Mouse (Mus musculus) adrenal gland, adult 8-10 months (tissue): ENCODE measurements around the gene Fdx1l. TPM values are rescaled to one million over a fixed set of nuclear protein-coding genes. Genes with fewer than 3 reads are reported as not detected.
"Not testable (repeated sequence)": the region's sequence is repeated elsewhere in the genome, so short reads cannot be mapped to it uniquely, and the experiment has no call there.

Source experiments
- DNase-seq: peaks from one replicate; pipeline ENCODE4 v3.0.0; 2022
- total RNA-seq, 4 experiments: library from RNA; stranded (reverse); gene quantifications; 2 replicates each; pipeline ENCODE4 v1.2.4; 2022

Fdx1l gene
- total RNA-seq, 4 experiments from 2014 or later = 40.3 to 55.0 (median 45.6) TPM

DNA sequence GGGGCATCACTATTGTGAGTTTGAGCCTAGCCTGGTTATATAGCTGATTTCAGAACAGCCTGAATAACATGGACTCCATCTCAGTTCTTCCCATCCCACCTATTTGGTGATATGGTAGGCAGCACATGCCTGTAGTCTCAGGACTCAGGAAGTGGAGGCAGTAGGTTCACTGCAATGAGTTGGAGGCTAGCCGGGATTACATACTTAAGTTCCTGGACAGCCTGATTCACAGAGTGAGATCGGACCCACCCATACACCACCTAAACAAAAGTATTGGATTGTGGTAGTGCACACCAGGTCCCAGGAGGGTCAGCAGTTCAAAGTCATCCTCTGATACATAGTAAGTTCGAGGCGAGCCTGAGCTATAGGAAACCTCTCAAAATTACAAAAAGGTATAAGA is 773 bp downstream of the Fdx1l start:
- DNase-seq = no peak

DNA sequence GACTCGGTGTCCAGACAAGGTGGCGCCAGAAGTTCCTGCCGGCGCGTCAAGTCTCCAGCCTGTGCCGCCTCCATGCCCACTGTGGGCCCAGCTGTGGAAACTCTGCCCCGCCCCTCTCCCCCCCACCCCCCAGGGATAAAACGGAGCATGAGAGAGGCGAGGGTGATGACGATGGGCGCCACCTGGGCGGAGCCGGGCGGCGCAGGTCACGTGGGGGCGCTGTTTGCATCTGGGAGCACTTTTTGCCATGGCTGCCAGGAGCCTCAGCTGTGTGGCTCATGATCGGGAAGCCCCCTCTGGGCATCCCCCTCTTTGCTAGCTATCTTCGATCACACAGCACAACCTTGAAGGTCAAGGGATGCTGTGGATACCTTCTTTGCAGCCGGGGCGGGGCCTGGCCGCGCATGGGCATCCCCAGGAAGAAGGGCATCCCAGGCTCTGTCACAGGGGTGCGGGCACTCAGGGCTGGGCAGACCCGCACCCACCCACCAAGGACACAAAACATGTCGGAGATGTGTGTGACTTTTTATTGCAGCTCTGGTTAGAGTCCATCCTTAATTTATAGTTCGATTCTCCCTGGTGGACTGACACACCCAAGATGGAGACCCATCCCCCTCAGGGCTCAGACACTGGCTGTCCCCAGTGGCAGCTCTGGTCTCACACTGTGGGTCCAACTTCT is 6.3 kb downstream of the Fdx1l start, which contains the start of gene Zglp1:
Zglp1 (minus strand) TSS at position 88 of the 679 bp plus-strand sequence.
- no peak for DNase-seq

DNA sequence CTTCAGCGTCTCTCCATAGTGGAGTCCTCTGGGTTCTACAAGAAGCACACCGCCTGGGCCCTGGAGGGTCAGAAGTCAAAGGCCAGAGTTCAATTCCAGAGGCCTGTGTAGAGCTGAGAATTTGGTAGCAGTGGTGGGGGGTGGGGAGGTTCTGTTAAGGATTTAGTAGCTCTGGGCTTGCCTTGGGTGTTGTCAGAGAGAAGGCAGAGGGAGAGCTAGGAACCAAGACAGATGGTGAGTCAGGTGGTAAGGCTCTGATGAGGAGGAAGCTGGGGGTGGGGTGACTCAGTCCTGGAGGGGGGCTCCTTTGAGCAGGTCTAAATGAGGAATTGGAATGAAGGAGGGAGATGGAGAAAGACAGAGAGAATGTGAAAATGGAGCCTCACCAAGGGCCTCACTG is 10.5 kb downstream of the Fdx1l start:
- DNase-seq = no peak

DNA sequence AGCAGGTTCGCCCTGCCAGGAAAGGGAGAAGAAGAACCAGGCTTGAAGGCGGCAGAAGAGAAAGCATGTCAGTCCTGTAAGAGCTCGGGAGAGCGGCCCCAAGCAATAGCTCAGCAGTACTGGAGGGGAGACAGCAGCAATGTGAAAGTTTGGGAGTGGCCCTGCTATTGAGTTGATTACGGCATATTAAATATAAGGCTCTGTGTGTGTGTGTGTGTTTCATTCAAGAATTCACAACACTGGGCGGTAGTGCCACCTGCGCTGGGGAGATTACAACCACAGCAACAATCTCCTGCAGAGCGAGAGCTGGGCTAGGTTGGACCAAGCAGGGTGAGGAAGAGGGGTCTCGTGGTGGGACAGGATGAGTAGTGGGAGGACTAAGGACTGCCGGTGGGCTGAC is 21.8 kb downstream of the Fdx1l start:
- no peak for DNase-seq

- DNase-seq = no peak
Observed at GRCm38 (mm10) chr9:21045235-21045634, 28.2 kb downstream of the Fdx1l start.

DNA sequence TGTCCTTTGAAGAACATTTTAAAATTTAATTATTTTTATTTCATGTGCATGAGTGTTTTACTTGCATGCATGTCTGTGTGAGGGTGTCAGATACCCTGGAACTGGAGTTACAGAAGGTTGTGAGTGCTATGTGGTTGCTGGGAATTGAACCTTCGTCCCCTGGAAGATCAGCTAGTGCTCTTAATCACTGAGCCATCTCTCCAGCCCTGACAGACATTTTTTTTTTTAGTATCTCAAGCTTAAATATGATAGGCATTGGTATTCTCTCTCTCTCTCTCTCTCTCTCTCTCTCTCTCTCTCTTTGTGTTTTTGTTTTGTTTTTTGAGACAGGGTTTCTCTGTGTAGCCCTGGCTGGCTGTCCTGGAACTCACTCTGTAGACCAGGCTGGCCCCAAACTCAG is 28.6 kb downstream of the Fdx1l start:
- not testable (repeated sequence) for DNase-seq

GRCm38 (mm10) chr9:21043563-21043962 is 29.9 kb downstream of the Fdx1l start:
- DNase-seq = no peak

GRCm38 (mm10) chr9:21041308-21041707 is 32.1 kb downstream of the Fdx1l start:
- no peak for DNase-seq

GRCm38 (mm10) chr9:21039779-21040178 is 33.6 kb downstream of the Fdx1l start:
- no peak for DNase-seq

DNA sequence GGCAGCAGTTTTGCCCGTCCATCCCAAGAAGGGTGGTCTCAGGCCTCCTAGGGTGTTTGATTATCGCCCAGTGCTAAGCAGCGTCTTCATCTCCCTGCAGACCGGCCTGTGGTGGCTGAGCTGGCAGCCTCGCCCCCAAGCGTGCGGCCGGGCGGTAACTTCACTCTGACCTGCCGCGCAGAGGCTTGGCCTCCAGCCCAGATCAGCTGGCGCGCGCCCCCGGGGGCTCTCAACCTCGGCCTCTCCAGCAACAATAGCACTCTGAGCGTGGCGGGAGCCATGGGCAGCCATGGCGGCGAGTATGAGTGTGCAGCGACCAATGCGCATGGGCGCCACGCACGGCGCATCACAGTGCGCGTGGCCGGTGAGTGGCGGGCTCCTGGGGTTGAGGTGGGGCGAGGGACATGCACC is 35.9 kb downstream of the Fdx1l start:
- no peak for DNase-seq

DNA sequence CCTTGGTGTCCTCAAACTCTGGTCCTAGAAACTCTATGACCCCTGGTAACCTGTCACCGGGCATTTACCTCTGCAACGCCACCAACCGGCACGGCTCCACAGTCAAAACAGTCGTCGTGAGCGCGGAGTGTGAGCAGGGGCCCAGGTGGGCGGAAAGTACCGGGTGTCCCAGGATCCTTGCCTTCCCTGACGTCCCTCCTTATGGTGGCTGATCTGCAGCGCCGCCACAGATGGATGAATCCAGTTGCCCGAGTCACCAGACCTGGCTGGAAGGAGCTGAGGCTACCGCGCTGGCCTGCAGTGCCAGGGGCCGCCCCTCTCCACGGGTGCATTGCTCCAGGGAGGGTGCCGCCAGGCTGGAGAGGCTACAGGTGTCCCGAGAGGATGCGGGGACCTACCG is 36.7 kb downstream of the Fdx1l start:
- no peak for DNase-seq

DNA sequence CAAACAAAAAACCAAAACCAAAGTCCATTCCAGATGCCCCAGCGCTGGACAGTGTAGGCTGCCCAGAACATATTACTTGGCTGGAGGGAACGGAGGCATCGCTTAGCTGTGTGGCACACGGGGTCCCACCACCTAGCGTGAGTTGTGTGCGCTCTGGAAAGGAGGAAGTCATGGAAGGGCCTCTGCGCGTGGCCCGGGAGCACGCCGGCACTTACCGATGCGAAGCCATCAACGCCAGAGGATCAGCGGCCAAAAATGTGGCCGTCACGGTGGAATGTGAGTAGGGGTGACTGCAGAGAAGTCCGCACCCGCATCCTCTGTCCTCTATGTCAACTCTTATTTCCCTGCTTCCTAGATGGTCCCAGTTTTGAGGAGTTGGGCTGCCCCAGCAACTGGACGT is 37.3 kb downstream of the Fdx1l start:
- DNase-seq = no peak

DNA sequence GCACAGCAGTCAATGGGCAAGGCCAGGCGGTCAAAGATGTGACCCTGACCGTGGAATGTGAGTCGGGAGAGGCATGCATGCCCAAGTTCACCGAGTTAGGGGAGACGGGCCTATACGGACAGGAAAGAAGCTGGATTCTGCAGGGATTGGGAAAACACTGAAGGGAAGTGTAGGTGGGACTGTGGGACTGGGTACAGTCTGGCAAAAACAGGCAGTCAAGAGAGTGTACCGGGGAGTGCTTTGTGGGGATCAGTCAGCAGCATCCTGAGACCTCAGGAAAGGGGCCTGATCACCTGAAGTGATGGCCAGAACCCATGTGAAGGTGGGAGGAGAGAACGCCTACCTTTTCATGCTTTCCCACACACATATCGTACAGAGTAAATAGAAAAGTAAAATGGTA is 37.8 kb downstream of the Fdx1l start:
- no peak for DNase-seq

- DNase-seq = no peak
Observed at GRCm38 (mm10) chr9:21034481-21035085, 38.8 kb downstream of the Fdx1l start.

DNA sequence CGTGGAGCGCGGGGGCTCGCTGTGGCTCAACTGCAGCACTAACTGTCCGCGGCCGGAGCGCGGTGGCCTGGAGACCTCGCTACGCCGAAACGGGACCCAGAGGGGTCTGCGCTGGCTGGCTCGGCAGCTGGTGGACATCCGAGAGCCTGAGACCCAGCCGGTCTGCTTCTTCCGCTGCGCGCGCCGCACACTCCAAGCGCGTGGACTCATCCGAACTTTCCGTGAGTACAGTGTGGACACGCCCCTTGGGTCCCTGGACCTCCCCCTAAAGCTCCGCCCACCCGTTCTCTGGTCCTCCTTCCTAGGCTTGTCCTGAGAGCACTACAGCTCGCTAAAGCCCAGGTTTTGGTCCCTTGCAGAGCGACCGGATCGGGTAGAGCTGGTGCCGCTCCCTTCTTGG is 40.3 kb downstream of the Fdx1l start:
- DNase-seq = peak; percentile 83

- no peak for DNase-seq
Observed at GRCm38 (mm10) chr9:21032491-21032890, 40.9 kb downstream of the Fdx1l start.

DNA sequence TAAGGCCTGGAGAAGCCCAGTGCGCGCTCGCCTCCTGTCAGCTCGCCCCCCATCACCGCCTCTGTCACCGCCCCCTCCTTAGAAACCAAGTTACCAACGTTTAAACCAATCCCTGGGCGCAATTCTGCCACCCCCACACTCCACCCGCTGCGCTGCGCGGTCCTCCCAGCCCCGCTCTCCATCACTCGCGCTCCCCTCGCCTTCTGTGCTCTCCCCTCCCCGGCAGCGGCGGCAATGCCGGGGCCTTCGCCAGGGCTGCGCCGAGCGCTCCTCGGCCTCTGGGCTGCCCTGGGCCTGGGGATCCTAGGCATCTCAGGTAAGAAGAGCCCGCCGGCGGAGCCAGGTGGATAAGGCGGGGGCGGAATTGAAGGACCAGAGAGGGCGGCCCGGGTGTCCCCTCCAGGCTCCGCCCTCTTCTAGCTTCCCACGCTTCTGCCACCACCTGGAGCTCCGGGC is 41.5 kb downstream of the Fdx1l start, which contains the start of gene Icam5:
Icam5 (plus strand) TSS at position 178 of the 456 bp plus-strand sequence.
- no peak for DNase-seq

DNA sequence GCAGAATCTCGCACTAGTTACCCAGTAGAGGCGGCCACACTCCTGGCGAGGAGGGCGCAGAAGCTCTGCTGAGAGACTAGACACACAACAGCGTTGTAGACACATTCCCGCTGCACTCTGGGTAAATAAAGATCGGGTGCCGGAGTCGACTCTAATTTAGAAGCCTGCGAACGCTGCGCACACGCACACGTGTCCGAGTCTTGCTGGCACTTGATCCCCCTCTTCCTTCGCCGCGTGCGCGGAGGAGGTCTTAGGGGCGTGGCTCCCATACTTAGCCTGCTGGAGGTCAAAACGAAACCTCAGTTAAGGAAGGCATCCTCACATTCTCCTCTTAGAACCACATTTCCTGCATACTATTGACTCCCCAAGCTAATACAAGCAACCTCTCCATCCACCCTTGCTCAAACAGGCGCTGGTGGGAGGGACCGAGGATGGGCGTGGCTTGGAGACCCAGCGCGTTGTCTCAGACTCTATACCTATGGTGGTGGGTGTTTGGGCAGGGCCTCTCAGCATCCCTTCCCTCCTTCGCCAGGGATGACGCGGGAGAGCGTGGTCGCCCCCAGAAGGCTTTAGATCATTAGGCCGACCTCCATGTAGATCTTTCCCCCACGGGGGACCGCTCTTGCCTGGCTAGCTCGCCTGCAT is 42.0 kb downstream of the Fdx1l start:
- DNase-seq = peak; percentile 62

DNA sequence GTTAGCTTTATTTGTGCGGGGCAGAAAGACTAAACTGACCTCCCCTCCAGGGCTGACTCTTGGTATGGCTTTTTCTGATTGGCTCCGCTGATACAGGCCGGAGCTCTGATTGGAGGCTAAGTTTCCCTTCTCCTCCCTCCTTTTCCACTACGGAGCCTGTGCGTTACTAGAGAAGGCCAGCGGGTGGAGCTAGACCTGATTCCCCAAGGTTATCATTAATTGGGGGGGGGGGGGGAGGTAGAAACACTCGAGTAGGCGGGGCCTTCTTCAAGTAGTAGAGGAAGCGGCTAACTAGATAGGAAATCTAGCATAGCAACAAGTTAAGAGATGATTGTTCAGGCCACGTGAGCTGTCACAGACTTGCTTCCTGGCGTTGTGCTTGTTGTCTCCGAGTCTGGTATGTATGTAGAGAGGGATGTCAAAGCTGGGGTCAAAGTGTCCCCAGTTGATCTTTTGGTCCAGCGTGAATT is 42.6 kb downstream of the Fdx1l start:
- peak; percentile 87 for DNase-seq

GRCm38 (mm10) chr9:21030055-21030600 is 43.3 kb downstream of the Fdx1l start:
- no peak for DNase-seq

DNA sequence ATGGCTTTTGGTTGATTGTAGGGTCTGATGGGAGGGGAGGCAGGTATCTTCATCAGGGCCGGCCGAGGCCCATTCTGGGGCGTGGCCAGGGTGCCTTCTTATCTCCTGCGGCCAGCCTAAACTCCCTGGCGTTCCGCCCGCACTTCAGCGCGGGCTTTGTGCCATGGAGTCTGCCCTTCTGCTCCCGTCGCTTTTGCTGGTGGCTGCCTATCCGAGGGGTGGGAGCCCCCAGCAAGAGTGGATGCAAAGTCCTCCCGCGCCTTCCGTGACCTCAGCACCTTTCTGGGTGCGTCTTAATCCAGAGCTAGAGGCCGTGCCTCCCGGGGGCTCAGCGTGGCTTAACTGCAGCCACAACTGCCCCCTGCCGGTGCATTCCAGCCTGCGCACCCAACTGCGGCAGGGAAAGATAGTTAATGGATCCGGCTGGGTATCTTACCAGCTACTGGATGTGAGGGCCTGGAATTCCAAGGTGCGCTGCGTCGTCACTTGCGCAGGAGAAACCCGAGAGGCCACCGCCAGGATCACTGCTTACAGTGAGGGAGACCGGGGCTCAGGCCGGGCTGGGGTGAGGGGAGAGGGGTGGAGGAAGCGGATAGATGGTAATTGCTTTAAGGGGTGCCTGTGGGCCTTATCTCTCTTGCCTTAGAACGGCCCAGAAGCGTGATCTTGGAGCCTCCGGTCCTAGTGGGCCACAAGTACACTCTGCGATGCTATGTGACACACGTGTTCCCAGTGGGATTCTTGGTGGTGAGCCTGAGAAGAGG is 43.9 kb downstream of the Fdx1l start, which contains the start of gene Icam4:
Icam4 (plus strand) TSS at position 83 of the 764 bp plus-strand sequence.
- DNase-seq = peak; percentile 75

GRCm38 (mm10) chr9:21028560-21029110 is 44.8 kb downstream of the Fdx1l start:
- no peak for DNase-seq
